Mouse (Mus musculus) heart, embryonic 13.5 days (tissue): ENCODE measurements at regions not wholly inside any gene's neighbourhood (a gene's known extent, or its start where the extent isn't known, plus 50 kb on each side); places are given as distances from the start of the nearest gene placed in this dataset.

ENCODE experiments used
- ATAC-seq: fragments of 200-750 bp; cut with Nextera tagmentation; 2 replicates; pipeline ENCODE4 v1.8.0; 2017; ENCODE audit warnings: moderate TSS enrichment; ENCODE audit not compliant: insufficient number of reproducible peaks, low FRiP score, low TSS enrichment; ENCODE audit errors: extremely low read depth
- H3K27ac ChIP-seq: fragments of 300-500 bp; sonication (generic); replicated peaks from 2 replicates; pipeline ENCODE4 v1.5.1; 2015; ENCODE audit warnings: moderate library complexity, mild to moderate bottlenecking, inconsistent platforms
- H3K27me3 ChIP-seq: fragments of 300-500 bp; sonication (generic); replicated peaks from 2 replicates; pipeline ENCODE4 v1.6.1; 2015; ENCODE audit warnings: mild to moderate bottlenecking, inconsistent platforms
- H3K36me3 ChIP-seq: fragments of 300-500 bp; sonication (generic); 2 replicates; pipeline ENCODE4 v1.6.1; 2015; ENCODE audit warnings: mild to moderate bottlenecking, inconsistent platforms
- H3K4me1 ChIP-seq: fragments of 300-500 bp; sonication (generic); 2 replicates; pipeline ENCODE4 v1.6.1; 2015; ENCODE audit warnings: inconsistent platforms
- H3K4me2 ChIP-seq: fragments of 300-500 bp; sonication (generic); 2 replicates; pipeline ENCODE4 v1.6.1; 2015; ENCODE audit warnings: inconsistent platforms, mild to moderate bottlenecking, moderate library complexity
- H3K4me3 ChIP-seq: fragments of 300-500 bp; sonication (generic); 2 replicates; pipeline ENCODE4 v1.5.1; 2015; ENCODE audit warnings: moderate library complexity, mild to moderate bottlenecking, inconsistent platforms
- H3K9ac ChIP-seq: fragments of 300-500 bp; sonication (generic); 2 replicates; pipeline ENCODE4 v1.6.1; 2015; ENCODE audit warnings: inconsistent platforms, mild to moderate bottlenecking, moderate library complexity
- H3K9me3 ChIP-seq: fragments of 300-500 bp; sonication (generic); 2 replicates; pipeline ENCODE4 v1.6.1; 2016; ENCODE audit warnings: inconsistent platforms
- whole genome bisulfite sequencing: fragments of 180-500 bp; shearing (Covaris S2); methylation state at CpG from one replicate; pipeline ENCODE4 v1.1.7; 2015; ENCODE audit warnings: mixed read lengths; 5-methylcytosine and 5-hydroxymethylcytosine counted together

GRCm38 (mm10) chr3:34333555-34333954 lies 252.4 kb upstream of the Dnajc19 start:
- ATAC-seq, result no peak
- Histone ChIP-seq H3K4me1 (no peaks in the 10 kb centered on the region), H3K4me3 (no peak overlapping the region), H3K27ac (no peak overlapping the region), H3K36me3 (no peaks in the 10 kb centered on the region), H3K27me3 (peaks cover 7% of the 10 kb centered on the region; the same call in 1 of the 2 replicates), H3K4me2 (no peak overlapping the region), H3K9ac (no peak overlapping the region), H3K9me3 (no peaks in the 10 kb centered on the region)
- 64% methylated on average over 4 of the region's 4 CpGs for WGBS

GRCm38 (mm10) chr3:34331889-34332276 lies 250.8 kb upstream of the Dnajc19 start:
- H3K9me3 ChIP-seq, result no peaks in the 10 kb centered on the region
- ATAC-seq, result no peak
- no peaks in the 10 kb centered on the region for H3K36me3 ChIP-seq
- no peak overlapping the region for H3K27ac ChIP-seq
- peaks cover 7% of the 10 kb centered on the region; the same call in 1 of the 2 replicates for H3K27me3 ChIP-seq
- 54% methylated on average over 5 of the region's 5 CpGs for WGBS
- H3K4me1 ChIP-seq, result no peaks in the 10 kb centered on the region
- H3K9ac ChIP-seq, result no peak overlapping the region
- H3K4me2 ChIP-seq, result no peak overlapping the region
- no peak overlapping the region for H3K4me3 ChIP-seq

DNA sequence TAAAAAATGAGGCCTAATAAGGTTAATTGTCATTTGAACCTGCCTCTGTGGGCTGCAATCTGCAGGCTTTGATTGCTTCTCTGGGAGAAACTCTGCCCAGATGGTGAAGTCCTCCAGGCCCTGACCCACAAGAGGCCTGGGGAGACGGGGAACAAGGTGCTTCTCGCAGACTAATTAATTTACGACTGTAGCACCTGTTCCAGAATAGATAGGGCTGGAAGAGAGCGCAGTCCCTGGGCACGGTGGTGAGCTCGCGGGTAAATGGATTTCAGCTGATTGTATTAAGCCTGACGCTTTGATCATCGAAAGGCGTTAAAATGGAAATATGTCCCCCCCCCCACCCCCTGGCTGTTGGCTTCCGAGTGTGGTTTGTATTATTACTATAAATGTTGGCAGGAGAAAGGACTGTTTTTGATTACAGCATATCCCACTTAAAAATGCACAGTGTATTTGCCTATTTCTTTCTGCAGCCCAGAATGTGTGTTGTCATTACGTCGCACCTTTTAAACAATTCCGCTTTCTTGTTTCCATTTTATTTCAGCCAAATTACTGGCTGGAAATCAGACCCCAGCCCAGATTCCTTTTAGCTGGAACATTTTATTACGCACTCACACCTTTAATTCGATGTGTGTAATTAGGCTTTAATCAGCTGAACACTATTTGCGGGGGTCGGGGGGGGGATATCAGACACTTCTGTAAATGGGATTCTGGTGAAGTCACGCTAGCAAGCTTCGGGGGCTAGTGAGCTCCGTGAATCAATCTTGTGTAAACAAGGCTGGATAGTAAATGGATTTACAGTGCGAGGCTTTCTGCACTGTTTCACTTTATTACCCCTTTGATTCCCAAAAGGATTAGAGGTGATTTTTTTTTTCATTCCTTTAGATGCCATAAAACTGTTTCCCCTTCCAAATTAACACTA lies 250.1 kb upstream of the Dnajc19 start:
- no peak for ATAC-seq
- Histone ChIP-seq H3K27ac (no peak overlapping the region), H3K9me3 (no peaks in the 10 kb centered on the region), H3K4me1 (no peaks in the 10 kb centered on the region), H3K27me3 (peaks cover 7% of the 10 kb centered on the region; the same call in 1 of the 2 replicates), H3K4me2 (no peak overlapping the region), H3K36me3 (no peaks in the 10 kb centered on the region), H3K9ac (no peak overlapping the region), H3K4me3 (no peak overlapping the region)
- WGBS, result 57% methylated on average over 22 of the region's 22 CpGs

- Histone ChIP-seq H3K4me2 (no peak overlapping the region), H3K27ac (no peak overlapping the region), H3K4me3 (no peak overlapping the region), H3K36me3 (no peaks in the 10 kb centered on the region), H3K27me3 (no peaks in the 10 kb centered on the region; the same call in none of the 2 replicates), H3K4me1 (no peaks in the 10 kb centered on the region), H3K9me3 (no peaks in the 10 kb centered on the region), H3K9ac (no peak overlapping the region)
- WGBS, result 30% methylated on average over 2 of the region's 2 CpGs
- ATAC-seq, result no peak
These were observed 247.7 kb upstream of the Dnajc19 start for GRCm38 (mm10) chr3:34328865-34329264.

GRCm38 (mm10) chr3:34325669-34326068 lies 244.5 kb upstream of the Dnajc19 start:
- Histone ChIP-seq H3K9me3 (no peaks in the 10 kb centered on the region), H3K9ac (no peak overlapping the region), H3K36me3 (no peaks in the 10 kb centered on the region), H3K27me3 (peaks cover 8% of the 10 kb centered on the region), H3K27ac (no peak overlapping the region), H3K4me3 (no peak overlapping the region), H3K4me2 (no peak overlapping the region), H3K4me1 (no peaks in the 10 kb centered on the region)
- ATAC-seq, result no peak
- 77% methylated on average over 1 of the region's 1 CpGs for WGBS

DNA sequence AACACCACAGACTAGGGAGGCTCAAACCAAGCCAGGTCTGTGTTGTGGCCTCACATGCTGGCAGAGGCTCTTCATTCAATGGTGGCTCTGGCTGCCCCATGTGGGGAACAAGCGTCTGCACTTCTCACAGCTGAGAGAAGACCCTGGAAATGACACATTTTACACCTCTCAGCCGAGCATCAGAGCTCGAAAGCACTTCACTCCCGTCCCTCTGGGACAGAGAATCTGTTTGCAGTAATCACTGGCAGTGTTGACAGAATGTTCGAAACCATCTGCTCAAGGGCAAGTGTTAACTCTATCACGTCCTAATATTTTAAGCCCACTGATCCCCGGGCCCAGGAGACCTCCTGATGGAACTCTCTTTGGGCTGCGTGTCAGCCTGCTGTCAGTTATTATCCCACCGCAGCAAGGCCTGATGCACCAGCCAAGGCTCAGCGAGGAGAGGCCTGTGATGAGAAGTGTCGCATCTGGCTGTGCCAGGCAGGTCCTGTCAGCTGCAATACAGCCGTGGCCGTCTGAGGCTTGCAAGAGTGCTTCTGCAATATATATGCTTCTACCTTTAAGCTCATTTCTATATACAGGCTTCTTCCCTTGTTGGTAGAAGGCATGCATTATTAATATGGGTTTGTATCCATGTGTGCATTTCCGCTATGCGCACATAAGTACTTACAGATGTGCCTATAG lies 241.5 kb upstream of the Dnajc19 start:
- Histone ChIP-seq H3K27me3 (peaks cover 8% of the 10 kb centered on the region; the same call in 1 of the 2 replicates), H3K36me3 (no peaks in the 10 kb centered on the region), H3K4me1 (no peaks in the 10 kb centered on the region), H3K9ac (no peak overlapping the region), H3K4me3 (no peak overlapping the region), H3K9me3 (no peaks in the 10 kb centered on the region), H3K27ac (no peak overlapping the region), H3K4me2 (no peak overlapping the region)
- WGBS, result 24% methylated on average over 15 of the region's 15 CpGs
- ATAC-seq, result no peak

- no peaks in the 10 kb centered on the region for H3K36me3 ChIP-seq
- no peaks in the 10 kb centered on the region for H3K9me3 ChIP-seq
- H3K4me1 ChIP-seq, result no peaks in the 10 kb centered on the region
- H3K4me3 ChIP-seq, result no peak overlapping the region
- no peak overlapping the region for H3K4me2 ChIP-seq
- no peak overlapping the region for H3K9ac ChIP-seq
- WGBS, result 88% methylated on average over 8 of the region's 8 CpGs
- no peak for ATAC-seq
- H3K27ac ChIP-seq, result no peak overlapping the region
- H3K27me3 ChIP-seq, result no peaks in the 10 kb centered on the region
These were observed 233.7 kb upstream of the Dnajc19 start for GRCm38 (mm10) chr3:34314798-34315197.

- Histone ChIP-seq H3K27me3 (no peaks in the 10 kb centered on the region), H3K36me3 (no peaks in the 10 kb centered on the region), H3K4me3 (no peak overlapping the region), H3K4me2 (no peak overlapping the region), H3K9me3 (no peaks in the 10 kb centered on the region), H3K27ac (no peak overlapping the region), H3K9ac (no peak overlapping the region), H3K4me1 (no peaks in the 10 kb centered on the region)
- ATAC-seq, result no peak
- WGBS, result 73% methylated on average over 11 of the region's 11 CpGs
These were observed 233.3 kb upstream of the Dnajc19 start for GRCm38 (mm10) chr3:34314393-34314792.

- Histone ChIP-seq H3K27ac (no peak overlapping the region), H3K9ac (no peak overlapping the region), H3K4me3 (no peak overlapping the region), H3K4me1 (no peaks in the 10 kb centered on the region), H3K36me3 (no peaks in the 10 kb centered on the region), H3K4me2 (no peak overlapping the region), H3K9me3 (no peaks in the 10 kb centered on the region), H3K27me3 (no peaks in the 10 kb centered on the region)
- no peak for ATAC-seq
- 91% methylated on average over 6 of the region's 6 CpGs for WGBS
These were observed 230.8 kb upstream of the Dnajc19 start for GRCm38 (mm10) chr3:34311944-34312343.

- H3K9me3 ChIP-seq, result no peaks in the 10 kb centered on the region
- H3K4me2 ChIP-seq, result no peak overlapping the region
- H3K9ac ChIP-seq, result no peak overlapping the region
- ATAC-seq, result no peak
- H3K27ac ChIP-seq, result no peak overlapping the region
- WGBS, result 77% methylated on average over 2 of the region's 2 CpGs
- no peaks in the 10 kb centered on the region for H3K27me3 ChIP-seq
- no peaks in the 10 kb centered on the region for H3K4me1 ChIP-seq
- H3K4me3 ChIP-seq, result no peak overlapping the region
- no peaks in the 10 kb centered on the region for H3K36me3 ChIP-seq
These were observed 218.5 kb upstream of the Dnajc19 start for GRCm38 (mm10) chr3:34299637-34300036.

DNA sequence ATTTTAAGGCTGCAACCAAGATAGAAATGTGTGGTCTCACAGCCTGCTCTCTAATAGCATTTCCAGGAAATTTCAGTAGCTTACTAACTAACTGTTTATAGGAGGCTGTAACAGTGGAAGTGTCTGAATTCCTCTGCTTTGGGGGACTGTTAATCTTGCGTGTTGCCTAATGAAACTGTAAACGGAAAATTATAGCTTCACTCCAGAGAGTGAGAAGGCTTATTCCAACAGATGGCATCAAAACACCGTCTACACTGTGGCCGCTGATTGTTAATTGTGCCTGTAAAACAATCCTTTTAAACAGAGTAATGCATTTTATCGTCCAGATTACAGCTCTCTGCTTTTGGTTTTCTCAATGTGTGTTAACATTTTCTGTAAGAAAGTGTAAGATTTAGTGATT lies 206.7 kb upstream of the Dnajc19 start:
- 64% methylated on average over 5 of the region's 5 CpGs for WGBS
- no peaks in the 10 kb centered on the region for H3K9me3 ChIP-seq
- H3K9ac ChIP-seq, result no peak overlapping the region
- H3K27ac ChIP-seq, result no peak overlapping the region
- no peaks in the 10 kb centered on the region for H3K27me3 ChIP-seq
- H3K4me1 ChIP-seq, result no peaks in the 10 kb centered on the region
- H3K4me3 ChIP-seq, result no peak overlapping the region
- H3K36me3 ChIP-seq, result no peaks in the 10 kb centered on the region
- ATAC-seq, result no peak
- no peak overlapping the region for H3K4me2 ChIP-seq
